Mouse (Mus musculus) heart, embryonic 14.5 days (tissue): ENCODE measurements around the gene Dnah14. TPM values are rescaled to one million over a fixed set of nuclear protein-coding genes. Genes with fewer than 3 reads are reported as not detected.
"Not testable (repeated sequence)": the region's sequence is repeated elsewhere in the genome, so short reads cannot be mapped to it uniquely, and the experiment has no call there.

ENCODE experiments used
- ATAC-seq: fragments of 200-750 bp; cut with Nextera tagmentation; 2 replicates; pipeline ENCODE4 v1.8.0; 2017; ENCODE audit warnings: low read depth, moderate TSS enrichment; ENCODE audit not compliant: insufficient number of reproducible peaks, insufficient read depth, low FRiP score
- H3K27ac ChIP-seq, 2 experiments: fragments of 200-500 bp in 1 of 2; fragments of 300-500 bp in 1 of 2; sonication (generic) in 1 of 2; replicated peaks in 1 of 2; 2 replicates each; pipeline ENCODE4 v1.5.1; 2012 to 2014; ENCODE audit warnings: low read depth in 2 of 2, low read length in 2 of 2, control low read depth in 1 of 2, mild to moderate bottlenecking in 1 of 2, mixed read lengths in 1 of 2; ENCODE audit not compliant: control insufficient read depth in 1 of 2, insufficient read depth in 1 of 2
- H3K27me3 ChIP-seq: fragments of 300-500 bp; sonication (generic); 2 replicates; pipeline ENCODE4 v1.6.1; 2014; ENCODE audit warnings: mild to moderate bottlenecking, low read length, control low read depth; ENCODE audit not compliant: control insufficient read depth, insufficient read depth
- H3K36me3 ChIP-seq: fragments of 300-500 bp; sonication (generic); 2 replicates; pipeline ENCODE4 v1.6.1; 2014; ENCODE audit warnings: mild to moderate bottlenecking, control low read depth, low read length, mixed read lengths; ENCODE audit not compliant: control insufficient read depth, insufficient read depth
- H3K4me1 ChIP-seq, 2 experiments: fragments of 200-500 bp in 1 of 2; fragments of 300-500 bp in 1 of 2; sonication (generic) in 1 of 2; 2 replicates each; pipeline ENCODE4 v1.6.1; 2012 to 2014; ENCODE audit warnings: low read length in 2 of 2, control low read depth in 1 of 2, mixed read lengths in 1 of 2; ENCODE audit not compliant: control insufficient read depth in 2 of 2, insufficient read depth in 2 of 2
- H3K4me2 ChIP-seq: fragments of 300-500 bp; sonication (generic); 2 replicates; pipeline ENCODE4 v1.6.1; 2014; ENCODE audit warnings: mild to moderate bottlenecking, low read length
- H3K4me3 ChIP-seq, 2 experiments: fragments of 200-500 bp in 1 of 2; fragments of 300-500 bp in 1 of 2; sonication (generic) in 1 of 2; 2 replicates each; pipeline ENCODE4 v1.5.1; 2012 to 2014; ENCODE audit warnings: low read length in 2 of 2, mild to moderate bottlenecking in 2 of 2, control low read depth in 1 of 2, low read depth in 1 of 2, moderate library complexity in 1 of 2; ENCODE audit not compliant: control insufficient read depth in 1 of 2, insufficient read depth in 1 of 2
- H3K9ac ChIP-seq: fragments of 300-500 bp; sonication (generic); 2 replicates; pipeline ENCODE4 v1.6.1; 2014; ENCODE audit warnings: mild to moderate bottlenecking, low read length
- H3K9me3 ChIP-seq: fragments of 300-500 bp; sonication (generic); 2 replicates; pipeline ENCODE4 v1.6.1; 2016; ENCODE audit warnings: low read length, control low read depth; ENCODE audit not compliant: control insufficient read depth
- WGBS: fragments of 180-500 bp; shearing (Covaris S2); extraction: QIAGEN DNeasy Blood & Tissue Kit; methylation state at CpG from one replicate; pipeline ENCODE4 v1.1.7; 2014; 5-methylcytosine and 5-hydroxymethylcytosine counted together
- polyA plus RNA-seq: library from polyadenylated mRNA; unstranded; fragments of >200 nt; fragmentation: Nextera tagmentation; extraction: Ambion mirVana; gene quantifications from 2 replicates; pipeline ENCODE4 v1.2.1, GENCODE M21; 2014

The Dnah14 gene
- polyA plus RNA-seq, 1 experiment from 2014 or later = 1.2 TPM

DNA sequence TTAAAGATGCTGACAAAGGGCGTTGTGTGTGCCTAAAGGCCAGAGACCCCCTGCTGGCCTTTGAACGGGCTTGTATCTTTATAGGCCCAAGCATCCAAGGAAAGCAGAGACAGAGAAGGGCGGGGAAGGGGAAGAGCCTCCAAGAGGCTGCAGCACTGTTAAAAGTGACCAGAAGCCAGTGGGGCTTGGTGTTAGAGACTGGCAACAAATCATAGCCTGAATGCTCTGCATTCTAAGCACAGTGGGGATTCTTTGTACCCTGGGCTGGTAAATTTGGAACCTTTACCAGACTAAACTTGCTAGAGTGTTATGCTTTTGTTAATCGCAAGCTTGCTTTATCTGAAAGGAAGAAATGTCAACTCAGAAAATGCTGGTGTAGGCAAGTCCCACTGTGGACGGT is 163.9 kb downstream of the Dnah14 start:
- Histone ChIP-seq H3K9me3 (no peaks in the 10 kb centered on the region), H3K4me2 (no peak overlapping the region), H3K4me1 (no peaks in the 10 kb centered on the region), H3K27ac (no peak overlapping the region), H3K27me3 (no peaks in the 10 kb centered on the region), H3K4me3 (no peak overlapping the region), H3K9ac (no peak overlapping the region), H3K36me3 (no peaks in the 10 kb centered on the region)
- ATAC-seq = no peak
- 65% methylated on average over 5 of the region's 5 CpGs for WGBS

DNA sequence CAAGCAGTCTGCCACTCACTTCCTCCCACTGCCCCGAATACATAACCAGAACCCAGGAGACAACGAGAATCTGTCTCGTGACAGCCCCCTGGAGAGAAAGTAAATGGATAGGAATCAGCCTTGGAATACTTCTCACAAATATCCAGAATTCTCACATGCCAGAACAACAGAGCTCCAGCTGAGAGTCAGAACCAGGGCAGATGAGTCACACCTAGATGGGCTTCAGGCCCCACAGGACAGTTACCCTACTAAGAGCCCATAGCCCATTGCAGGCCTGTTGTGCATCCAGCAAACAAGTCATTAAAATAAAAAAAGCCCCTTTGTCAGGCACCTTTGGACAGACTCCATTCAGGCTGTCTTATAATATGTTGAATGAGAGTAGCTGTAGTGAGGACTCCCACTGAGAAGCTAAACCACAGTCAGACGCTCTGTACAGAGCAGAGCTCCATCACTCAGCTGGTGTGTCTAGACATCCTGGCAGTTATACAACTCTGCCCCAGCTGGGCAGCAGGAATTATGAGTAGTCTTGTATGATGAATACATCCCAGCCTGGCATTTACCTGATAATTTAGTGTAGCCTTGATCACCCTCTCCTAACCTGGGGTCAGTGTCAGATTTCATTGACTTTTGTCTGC is 166.0 kb downstream of the Dnah14 start:
- Histone ChIP-seq H3K27ac (no peak overlapping the region), H3K27me3 (no peaks in the 10 kb centered on the region), H3K4me3 (no peak overlapping the region), H3K36me3 (no peaks in the 10 kb centered on the region), H3K9me3 (no peaks in the 10 kb centered on the region), H3K4me1 (no peaks in the 10 kb centered on the region), H3K9ac (no peak overlapping the region), H3K4me2 (no peak overlapping the region)
- ATAC-seq = no peak
- 71% methylated on average over 4 of the region's 4 CpGs for WGBS

DNA sequence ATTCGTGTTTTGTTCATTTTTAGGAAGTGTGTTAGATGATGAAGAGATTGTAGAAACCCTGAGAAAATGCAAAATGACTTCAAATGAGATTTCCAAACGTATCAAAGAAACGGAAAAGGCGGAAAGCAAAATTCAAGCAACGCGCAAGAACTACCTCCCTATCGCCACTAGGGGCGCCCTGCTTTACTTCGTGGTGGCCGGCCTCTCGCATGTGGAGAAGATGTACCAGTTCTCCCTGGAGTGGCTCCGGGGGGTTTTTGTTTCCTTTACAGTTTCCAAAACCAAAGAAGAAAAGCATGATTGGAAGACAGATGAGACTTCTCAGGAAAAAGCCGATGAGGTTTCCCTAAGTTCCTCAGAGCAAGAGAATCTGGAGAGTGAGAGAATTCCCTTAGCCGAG is 193.0 kb downstream of the Dnah14 start:
- Histone ChIP-seq H3K27ac (no peak overlapping the region), H3K36me3 (no peaks in the 10 kb centered on the region), H3K4me1 (no peaks in the 10 kb centered on the region), H3K27me3 (no peaks in the 10 kb centered on the region), H3K4me2 (no peak overlapping the region), H3K9ac (no peak overlapping the region), H3K9me3 (no peaks in the 10 kb centered on the region), H3K4me3 (no peak overlapping the region)
- WGBS = 53% methylated on average over 14 of the region's 14 CpGs
- ATAC-seq = no peak

DNA sequence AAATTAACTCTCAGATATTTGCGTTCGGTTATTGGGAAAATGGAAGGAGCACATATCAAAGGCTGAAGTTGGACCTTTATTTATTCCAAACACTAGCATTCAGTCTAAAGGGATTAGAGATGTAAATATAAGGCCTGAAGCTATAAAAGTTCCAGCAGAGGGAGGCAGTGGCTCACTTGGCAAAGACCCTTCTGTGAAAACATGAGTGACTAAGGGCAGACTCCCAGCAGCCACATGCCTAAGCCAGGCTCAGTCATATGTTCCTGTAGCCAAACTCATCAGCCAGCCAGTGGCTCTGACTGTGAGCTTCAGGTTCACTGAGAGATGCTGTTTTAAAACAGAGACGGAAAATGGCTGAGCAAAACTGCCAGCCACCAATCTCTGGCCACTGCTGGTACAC is 195.5 kb downstream of the Dnah14 start:
- no peak overlapping the region for H3K27ac ChIP-seq
- no peak for ATAC-seq
- H3K9ac ChIP-seq = no peak overlapping the region
- no peak overlapping the region for H3K4me2 ChIP-seq
- WGBS = 93% methylated on average over 3 of the region's 3 CpGs
- H3K27me3 ChIP-seq = no peaks in the 10 kb centered on the region
- H3K36me3 ChIP-seq = no peaks in the 10 kb centered on the region
- no peaks in the 10 kb centered on the region for H3K4me1 ChIP-seq
- H3K9me3 ChIP-seq = no peaks in the 10 kb centered on the region
- no peak overlapping the region for H3K4me3 ChIP-seq

DNA sequence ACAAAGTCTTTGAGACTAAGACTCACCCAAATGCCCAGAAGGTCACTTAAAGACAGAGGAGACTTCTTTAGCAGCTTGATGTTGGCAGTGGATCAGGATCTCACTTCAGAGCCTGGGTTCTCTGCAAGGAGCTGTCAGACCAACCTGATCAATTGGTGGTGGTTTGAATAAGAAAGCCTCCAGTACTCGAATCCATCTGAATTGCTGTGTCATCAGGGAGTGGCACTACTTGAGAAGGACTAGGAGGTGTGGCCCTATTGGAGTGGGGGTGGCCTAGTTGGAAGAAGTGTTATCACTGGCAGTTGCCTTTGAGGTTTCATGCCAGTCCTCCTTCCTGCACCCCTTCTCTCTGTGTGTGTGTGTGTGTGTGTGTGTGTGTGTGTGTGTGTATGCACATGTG is 200.2 kb downstream of the Dnah14 start:
- H3K4me2 ChIP-seq = no peak overlapping the region
- H3K27ac ChIP-seq = no peak overlapping the region
- H3K9ac ChIP-seq = no peak overlapping the region
- H3K9me3 ChIP-seq = no peaks in the 10 kb centered on the region
- H3K4me1 ChIP-seq = no peaks in the 10 kb centered on the region
- 57% methylated on average over 1 of the region's 1 CpGs for WGBS
- H3K4me3 ChIP-seq = no peak overlapping the region
- no peaks in the 10 kb centered on the region for H3K27me3 ChIP-seq
- no peaks in the 10 kb centered on the region for H3K36me3 ChIP-seq
- no peak for ATAC-seq

DNA sequence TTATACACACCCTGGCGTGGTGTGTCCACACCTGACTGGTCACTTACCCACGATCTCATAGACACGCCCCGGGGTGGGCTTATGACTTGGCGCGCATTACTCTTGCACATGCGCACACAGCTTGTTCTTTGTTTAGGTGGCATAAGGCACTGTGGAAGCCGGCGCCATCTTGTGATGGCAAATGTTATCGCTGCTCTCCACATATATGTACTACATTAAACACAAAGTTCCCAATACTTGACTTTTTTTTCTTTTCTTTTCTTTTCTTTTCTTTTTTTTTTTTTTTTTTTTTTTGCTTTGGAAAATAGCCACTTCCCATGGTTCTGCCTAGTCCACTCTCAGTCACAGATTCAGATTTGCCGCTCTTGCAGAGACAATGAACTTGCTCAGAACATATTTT is 206.2 kb downstream of the Dnah14 start:
- H3K27me3 ChIP-seq, H3K9me3 ChIP-seq, ATAC-seq, H3K36me3 ChIP-seq, H3K4me2 ChIP-seq, H3K9ac ChIP-seq, H3K4me1 ChIP-seq, H3K27ac ChIP-seq, H3K4me3 ChIP-seq: not testable (repeated sequence)
- 96% methylated on average over 11 of the region's 11 CpGs for WGBS

DNA sequence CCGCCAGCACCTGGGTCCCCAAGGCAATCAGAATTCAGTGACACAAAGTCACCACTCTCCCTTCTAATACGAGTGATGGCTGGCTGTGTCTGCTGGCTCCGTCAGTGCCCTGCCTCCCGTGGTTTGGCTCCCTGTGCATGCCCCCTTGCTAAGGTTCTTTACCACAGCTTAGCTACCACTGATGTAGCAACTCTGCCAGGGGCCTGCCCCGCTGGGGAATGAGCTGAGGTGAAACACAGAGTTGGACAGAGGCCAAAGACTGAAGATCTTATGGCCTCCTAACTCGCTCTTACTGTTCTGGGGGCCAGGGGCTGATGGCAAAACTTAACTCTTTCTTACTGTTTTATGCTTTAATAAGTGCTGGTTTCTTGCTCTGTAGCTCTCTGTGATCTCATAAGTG is 213.6 kb downstream of the Dnah14 start:
- Histone ChIP-seq H3K9ac (no peak overlapping the region), H3K27me3 (no peaks in the 10 kb centered on the region), H3K4me1 (peaks cover 2 to 3% of the 10 kb centered on the region in 2 experiments; a peak in 2 of 4 replicates), H3K27ac (no peak overlapping the region), H3K4me3 (no peak overlapping the region), H3K9me3 (peaks cover 7% of the 10 kb centered on the region), H3K36me3 (no peaks in the 10 kb centered on the region), H3K4me2 (no peak overlapping the region)
- ATAC-seq = no peak
- WGBS = 39% methylated on average over 6 of the region's 6 CpGs

DNA sequence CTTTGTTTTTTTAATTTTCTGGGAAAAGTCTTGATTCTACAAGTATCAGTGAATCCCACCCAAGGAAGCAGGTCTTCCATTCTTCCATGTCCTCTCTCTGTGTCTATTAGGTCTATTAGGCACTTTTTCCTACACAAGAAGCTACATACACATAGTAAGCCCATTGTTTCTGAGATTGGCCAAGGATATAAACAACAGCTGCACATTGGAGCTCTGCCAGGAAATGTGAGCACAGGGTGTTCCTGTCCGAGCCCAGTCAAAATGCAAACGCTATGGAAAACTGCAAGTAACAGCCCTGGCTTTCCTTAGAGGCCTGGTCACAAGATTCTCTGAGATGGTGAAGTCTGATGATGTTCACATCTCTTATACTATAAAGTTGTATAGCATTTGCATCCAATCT is 217.2 kb downstream of the Dnah14 start:
- no peak overlapping the region for H3K9ac ChIP-seq
- H3K4me1 ChIP-seq = peaks cover 2 to 3% of the 10 kb centered on the region in 2 experiments; a peak in 2 of 4 replicates
- H3K4me2 ChIP-seq = no peak overlapping the region
- H3K9me3 ChIP-seq = no peaks in the 10 kb centered on the region
- no peaks in the 10 kb centered on the region for H3K27me3 ChIP-seq
- peak overlapping the region in 1 of 2 experiments; percentile 24; a peak in 1 of 4 replicates for H3K27ac ChIP-seq
- 43% methylated on average over 2 of the region's 2 CpGs for WGBS
- no peaks in the 10 kb centered on the region for H3K36me3 ChIP-seq
- ATAC-seq = no peak
- no peak overlapping the region for H3K4me3 ChIP-seq
